Mouse (Mus musculus) CH12.LX (cell line): ENCODE measurements around the gene Tekt3. TPM values are rescaled to one million over a fixed set of nuclear protein-coding genes. Genes with fewer than 3 reads are reported as not detected.
A peak's percentile ranks its signal among the peaks of the same experiment; 100 is the strongest.

ENCODE experiments used
- DNase-seq: peaks from one replicate; pipeline ENCODE4 v3.0.0-alpha.2; 2013; ENCODE audit errors: extremely low read depth
- H3K27ac ChIP-seq: 2 replicates; pipeline ENCODE4 v1.5.1; 2012; ENCODE audit warnings: low read depth, mild to moderate bottlenecking, control low read depth, moderate library complexity; ENCODE audit not compliant: insufficient read depth
- H3K27me3 ChIP-seq: replicated peaks from 2 replicates; pipeline ENCODE3; 2012; ENCODE audit warnings: inconsistent platforms
- H3K36me3 ChIP-seq, 2 experiments: replicated peaks in 1 of 2; 2 replicates each; pipeline versions ENCODE3 to v1.6.1; 2012; ENCODE audit warnings: inconsistent platforms in 1 of 2, low read length in 1 of 2, mild to moderate bottlenecking in 1 of 2, mixed read lengths in 1 of 2, moderate library complexity in 1 of 2; ENCODE audit not compliant: control insufficient read depth in 1 of 2, insufficient read depth in 1 of 2
- H3K4me1 ChIP-seq, 2 experiments: 2 replicates each; pipeline ENCODE4 v1.6.1; 2012; ENCODE audit warnings: inconsistent platforms in 1 of 2, moderate library complexity in 1 of 2; ENCODE audit not compliant: insufficient read depth in 2 of 2, control insufficient read depth in 1 of 2
- H3K4me2 ChIP-seq: 2 replicates; pipeline ENCODE4 v1.6.1; 2012; ENCODE audit warnings: low read depth, mild to moderate bottlenecking, control low read depth; ENCODE audit not compliant: poor library complexity, insufficient read depth, severe bottlenecking
- H3K4me3 ChIP-seq, 3 experiments: fragments of 150-350 bp in 1 of 3; sonication (generic) in 1 of 3; replicated peaks in 1 of 3; 2 replicates each; pipeline versions ENCODE3 to v1.5.1; 2011 to 2012; ENCODE audit warnings: low read depth in 2 of 3, low read length in 2 of 3, mild to moderate bottlenecking in 2 of 3, moderate library complexity in 2 of 3, control low read depth in 1 of 3, improper control_type of control experiment in 1 of 3, inconsistent platforms in 1 of 3, mixed read lengths in 1 of 3; ENCODE audit not compliant: poor library complexity in 1 of 3
- H3K79me2 ChIP-seq: replicated peaks from 2 replicates; pipeline ENCODE4 v1.6.1; 2012; ENCODE audit warnings: mild to moderate bottlenecking, moderate library complexity; ENCODE audit not compliant: control insufficient read depth, poor library complexity, insufficient read depth, severe bottlenecking; ENCODE audit errors: extremely low read depth
- H3K9ac ChIP-seq: 2 replicates; pipeline ENCODE4 v1.6.1; 2012; ENCODE audit warnings: low read depth, mild to moderate bottlenecking, control low read depth, moderate library complexity; ENCODE audit not compliant: insufficient read depth
- H3K9me3 ChIP-seq: replicated peaks from 2 replicates; pipeline ENCODE3; 2012; ENCODE audit warnings: low read length, inconsistent platforms, mixed read lengths
- BHLHE40 ChIP-seq: IDR thresholded peaks from 2 replicates; pipeline ENCODE4 v1.6.1; 2011; ENCODE audit warnings: mild to moderate bottlenecking, low read depth, low read length, improper control_type of control experiment
- CHD1 ChIP-seq: IDR thresholded peaks from 2 replicates; pipeline ENCODE4 v1.6.1; 2012; ENCODE audit warnings: low read depth, low read length, improper control_type of control experiment, inconsistent platforms
- CHD2 ChIP-seq: IDR thresholded peaks from 2 replicates; pipeline ENCODE4 v1.6.1; 2011; ENCODE audit warnings: low read length, improper control_type of control experiment
- CTCF ChIP-seq, 2 experiments: IDR thresholded peaks in 1 of 2; conservative IDR thresholded peaks in 1 of 2; 2 replicates each; pipeline ENCODE4 v1.5.1; 2011 to 2012; ENCODE audit warnings: low read depth in 2 of 2, low read length in 2 of 2, improper control_type of control experiment in 1 of 2, inconsistent platforms in 1 of 2, mild to moderate bottlenecking in 1 of 2, moderate library complexity in 1 of 2
- E2F4 ChIP-seq: IDR thresholded peaks from 2 replicates; pipeline ENCODE4 v1.6.1; 2011; ENCODE audit warnings: low read depth, low read length, improper control_type of control experiment; ENCODE audit not compliant: insufficient replicate concordance
- ELF1 ChIP-seq: IDR thresholded peaks from 2 replicates; pipeline ENCODE4 v1.6.1; 2014; ENCODE audit warnings: low read depth, mild to moderate bottlenecking, inconsistent platforms, low read length, improper control_type of control experiment
- EP300 ChIP-seq: IDR thresholded peaks from 2 replicates; pipeline ENCODE4 v1.6.1; 2011; ENCODE audit warnings: low read length, improper control_type of control experiment
- ETS1 ChIP-seq: conservative IDR thresholded peaks from 2 replicates; pipeline ENCODE4 v1.6.1; 2012; ENCODE audit warnings: low read depth, mild to moderate bottlenecking, inconsistent platforms, low read length, improper control_type of control experiment, moderate library complexity
- GABPA ChIP-seq: IDR thresholded peaks from 2 replicates; pipeline ENCODE4 v1.6.1; 2012; ENCODE audit warnings: low read depth, low read length, improper control_type of control experiment, inconsistent platforms; ENCODE audit not compliant: insufficient replicate concordance
- HCFC1 ChIP-seq: IDR thresholded peaks from 2 replicates; pipeline ENCODE4 v1.6.1; 2012; ENCODE audit warnings: low read depth, mild to moderate bottlenecking, inconsistent platforms, low read length, improper control_type of control experiment
- IRF4 ChIP-seq: IDR thresholded peaks from 2 replicates; pipeline ENCODE4 v1.6.1; 2014; ENCODE audit warnings: low read depth, mild to moderate bottlenecking, inconsistent platforms, low read length, improper control_type of control experiment
- JUN ChIP-seq: IDR thresholded peaks from 2 replicates; pipeline ENCODE4 v1.6.1; 2011; ENCODE audit warnings: low read depth, mild to moderate bottlenecking, low read length, improper control_type of control experiment, moderate library complexity; ENCODE audit not compliant: insufficient read depth
- JUND ChIP-seq: conservative IDR thresholded peaks from 2 replicates; pipeline ENCODE4 v1.6.1; 2011; ENCODE audit warnings: low read depth, low read length, improper control_type of control experiment
- KAT2A ChIP-seq: IDR thresholded peaks from 2 replicates; pipeline ENCODE4 v1.6.1; 2012; ENCODE audit warnings: low read length, improper control_type of control experiment, inconsistent platforms; ENCODE audit not compliant: insufficient replicate concordance
- MAFK ChIP-seq: IDR thresholded peaks from 2 replicates; pipeline ENCODE4 v1.6.1; 2011; ENCODE audit warnings: low read length, improper control_type of control experiment; ENCODE audit not compliant: insufficient replicate concordance
- MAX ChIP-seq: IDR thresholded peaks from 2 replicates; pipeline ENCODE4 v1.6.1; 2011; ENCODE audit warnings: low read length, improper control_type of control experiment
- MAZ ChIP-seq: IDR thresholded peaks from 2 replicates; pipeline ENCODE4 v1.6.1; 2012; ENCODE audit warnings: low read depth, mild to moderate bottlenecking, inconsistent platforms, low read length, improper control_type of control experiment, moderate library complexity
- MEF2A ChIP-seq: IDR thresholded peaks from 2 replicates; pipeline ENCODE4 v1.6.1; 2014; ENCODE audit warnings: low read depth, mild to moderate bottlenecking, inconsistent platforms, low read length, improper control_type of control experiment, borderline replicate concordance
- MXI1 ChIP-seq: IDR thresholded peaks from 2 replicates; pipeline ENCODE4 v1.6.1; 2011; ENCODE audit warnings: mild to moderate bottlenecking, low read depth, low read length, improper control_type of control experiment
- MYC ChIP-seq: IDR thresholded peaks from 2 replicates; pipeline ENCODE4 v1.6.1; 2011; ENCODE audit warnings: low read depth, mild to moderate bottlenecking, improper control_type of control experiment, low read length
- NELFE ChIP-seq: IDR thresholded peaks from 2 replicates; pipeline ENCODE4 v1.6.1; 2011; ENCODE audit warnings: low read depth, low read length, improper control_type of control experiment
- NRF1 ChIP-seq: IDR thresholded peaks from 2 replicates; pipeline ENCODE4 v1.6.1; 2014; ENCODE audit warnings: low read depth, mild to moderate bottlenecking, inconsistent platforms, low read length, improper control_type of control experiment, moderate library complexity
- PAX5 ChIP-seq: IDR thresholded peaks from 2 replicates; pipeline ENCODE4 v1.6.1; 2012; ENCODE audit warnings: low read length, inconsistent platforms, mixed read lengths
- POLR2A ChIP-seq: IDR thresholded peaks from 2 replicates; pipeline ENCODE4 v1.6.1; 2011; ENCODE audit warnings: low read depth, mild to moderate bottlenecking, improper control_type of control experiment, low read length
- POLR2AphosphoS2 ChIP-seq: IDR thresholded peaks from 2 replicates; pipeline ENCODE4 v1.6.1; 2011; ENCODE audit warnings: low read depth, low read length, improper control_type of control experiment
- RAD21 ChIP-seq: IDR thresholded peaks from 2 replicates; pipeline ENCODE4 v1.6.1; 2011; ENCODE audit warnings: low read depth, mild to moderate bottlenecking, low read length, improper control_type of control experiment, moderate library complexity
- RCOR1 ChIP-seq: conservative IDR thresholded peaks from 2 replicates; pipeline ENCODE4 v1.6.1; 2012; ENCODE audit warnings: low read depth, mild to moderate bottlenecking, inconsistent platforms, low read length, improper control_type of control experiment
- SIN3A ChIP-seq: IDR thresholded peaks from 2 replicates; pipeline ENCODE4 v1.6.1; 2012; ENCODE audit warnings: low read length, improper control_type of control experiment, inconsistent platforms
- SMC3 ChIP-seq: IDR thresholded peaks from 2 replicates; pipeline ENCODE4 v1.6.1; 2011; ENCODE audit warnings: low read depth, low read length, improper control_type of control experiment
- TBP ChIP-seq: conservative IDR thresholded peaks from 2 replicates; pipeline ENCODE4 v1.6.1; 2011; ENCODE audit warnings: low read depth, low read length, improper control_type of control experiment
- TCF12 ChIP-seq: IDR thresholded peaks from 2 replicates; pipeline ENCODE4 v1.6.1; 2014; ENCODE audit warnings: low read depth, mild to moderate bottlenecking, inconsistent platforms, low read length, improper control_type of control experiment
- UBTF ChIP-seq: IDR thresholded peaks from 2 replicates; pipeline ENCODE4 v1.6.1; 2012; ENCODE audit warnings: low read depth, mild to moderate bottlenecking, inconsistent platforms, low read length, improper control_type of control experiment, moderate library complexity
- USF1 ChIP-seq: IDR thresholded peaks from 2 replicates; pipeline ENCODE4 v1.6.1; 2014; ENCODE audit warnings: low read depth, mild to moderate bottlenecking, inconsistent platforms, low read length, improper control_type of control experiment
- USF2 ChIP-seq: conservative IDR thresholded peaks from 2 replicates; pipeline ENCODE4 v1.6.1; 2011; ENCODE audit warnings: low read depth, low read length, improper control_type of control experiment
- ZC3H11A ChIP-seq: IDR thresholded peaks from 2 replicates; pipeline ENCODE4 v1.6.1; 2012; ENCODE audit warnings: low read depth, mild to moderate bottlenecking, inconsistent platforms, low read length, improper control_type of control experiment
- ZKSCAN1 ChIP-seq: IDR thresholded peaks from 2 replicates; pipeline ENCODE4 v1.6.1; 2012; ENCODE audit warnings: low read depth, inconsistent platforms, low read length, improper control_type of control experiment, borderline replicate concordance
- ZMIZ1 ChIP-seq: IDR thresholded peaks from 2 replicates; pipeline ENCODE4 v1.6.1; 2012; ENCODE audit warnings: low read depth, mild to moderate bottlenecking, inconsistent platforms, low read length, improper control_type of control experiment
- ZNF384 ChIP-seq: IDR thresholded peaks from 2 replicates; pipeline ENCODE4 v1.6.1; 2012; ENCODE audit warnings: low read depth, low read length, improper control_type of control experiment, inconsistent platforms
- dilution Hi-C: fragments of 300-500 bp; cut with MboI; formaldehyde crosslinking; loops from 2 replicates; pipeline ENCODE4 v1.14.3; 2020; ENCODE audit warnings: low sequenced_read_pairs; ENCODE audit not compliant: extremely low pct_unique_long_range_greater_than_20kb, extremely low pct_ligation_motif_present
- in situ Hi-C: fragments of 300-500 bp; cut with MboI; formaldehyde crosslinking; loops from 3 replicates; pipeline ENCODE4 v1.14.3; 2019; ENCODE audit warnings: low sequenced_read_pairs, low pct_ligation_motif_present, low pct_unique_long_range_greater_than_20kb, mixed read lengths
- polyA plus RNA-seq: library from polyadenylated mRNA; unstranded; fragments of >175 nt; gene quantifications from 2 replicates; pipeline ENCODE4 v1.2.1, GENCODE M21; 2012; ENCODE audit warnings: low read depth; ENCODE audit not compliant: insufficient read length
- total RNA-seq, 2 experiments: library from RNA; depleted of rRNA; stranded (reverse); fragments of 300-350 nt in 1 of 2; fragments of >200 nt in 1 of 2; gene quantifications; 2 replicates each; pipeline ENCODE4 v1.2.3; 2012 to 2014

Tekt3 gene
- total and polyA plus RNA-seq, 3 experiments: not detected

GRCm38 (mm10) chr11:63021141-63021806 is 40.2 kb upstream of the Tekt3 start:
- dilution Hi-C loops (no loop called here), in situ Hi-C loops (no loop called here)
- peaks cover 2 to 33% of the 10 kb centered on the region in 2 experiments; a peak in 3 of 4 replicates for H3K4me1 ChIP-seq
- H3K9me3 ChIP-seq: no peaks in the 10 kb centered on the region
- no peak overlapping the region for H3K27ac ChIP-seq
- no peaks in the 10 kb centered on the region for H3K79me2 ChIP-seq
- TF ChIP-seq MAX: 0 out of 2 replicates have a peak, but pooled peaks have one; percentile 20
- no peak for TF ChIP-seq UBTF
- no peak for TF ChIP-seq JUND
- no peak for TF ChIP-seq ZKSCAN1
- TF ChIP-seq TCF12: no peak
- TF ChIP-seq GABPA: no peak
- no peak for TF ChIP-seq MXI1
- TF ChIP-seq MYC: no peak
- TF ChIP-seq TBP: no peak
- TF ChIP-seq ZNF384: no peak
- no peak for TF ChIP-seq ZMIZ1
- TF ChIP-seq MEF2A: peak; percentile 33; the same call in 1 of the 2 replicates
- no peak for TF ChIP-seq BHLHE40
- TF ChIP-seq SMC3: no peak
- TF ChIP-seq HCFC1: no peak
- no peak; the same call in 1 of the 2 replicates for TF ChIP-seq CHD2
- no peak for TF ChIP-seq PAX5
- no peak for TF ChIP-seq NELFE
- no peak for TF ChIP-seq MAFK
- TF ChIP-seq POLR2A: no peak
- no peak for TF ChIP-seq IRF4
- TF ChIP-seq E2F4: no peak
- TF ChIP-seq ELF1: no peak
- TF ChIP-seq USF2: no peak
- no peak for TF ChIP-seq POLR2AphosphoS2
- TF ChIP-seq CHD1: no peak
- peak; percentile 50 for TF ChIP-seq ETS1
- no peak for TF ChIP-seq RAD21
- TF ChIP-seq RCOR1: peak; percentile 62; the same call in 1 of the 2 replicates
- no peak for TF ChIP-seq MAZ
- TF ChIP-seq EP300: no peak
- no peak for TF ChIP-seq CTCF (conservative IDR thresholded peaks at IDR 0.05 in 1 of 2, IDR thresholded peaks at IDR 0.05 in 1 of 2; ENCODE audit: low read depth in 2 of 2, low read length in 2 of 2)
- no peak for TF ChIP-seq USF1
- no peak for TF ChIP-seq NRF1
- no peak for TF ChIP-seq JUN
- 0 out of 2 replicates have a peak, but pooled peaks have one; percentile 17 for TF ChIP-seq SIN3A
- TF ChIP-seq KAT2A: no peak
- TF ChIP-seq ZC3H11A: no peak
- no peak overlapping the region for H3K4me3 ChIP-seq
- H3K9ac ChIP-seq: no peak overlapping the region
- no peaks in the 10 kb centered on the region for H3K36me3 ChIP-seq
- H3K27me3 ChIP-seq: no peaks in the 10 kb centered on the region
- DNase-seq: peak; percentile 63
- no peak overlapping the region for H3K4me2 ChIP-seq
